Mouse (Mus musculus): ENCODE data around the gene Vamp1. TPM values are rescaled to one million over a fixed set of nuclear protein-coding genes. Genes with fewer than 3 reads are reported as not detected.

Vamp1 gene
- total RNA-seq, 1 experiment from 2014 or later = 7.7 TPM

- no peak for ATAC-seq (replicated peaks in 1 of 2; ENCODE audit: insufficient read depth in 1 of 2, low FRiP score in 2 of 2, low TSS enrichment in 1 of 2, low read depth in 1 of 2, poor library complexity in 2 of 2, severe bottlenecking in 2 of 2)
Observed at GRCm38 (mm10) chr6:125233816-125234519, 18.6 kb downstream of the Vamp1 start.

GRCm38 (mm10) chr6:125234520-125234828 lies 19.1 kb downstream of the Vamp1 start:
- no peak for ATAC-seq (replicated peaks in 1 of 2; ENCODE audit: insufficient read depth in 1 of 2, low FRiP score in 2 of 2, low TSS enrichment in 1 of 2, low read depth in 1 of 2, poor library complexity in 2 of 2, severe bottlenecking in 2 of 2)

- no peak for ATAC-seq (replicated peaks in 1 of 2; ENCODE audit: insufficient read depth in 1 of 2, low FRiP score in 2 of 2, low TSS enrichment in 1 of 2, low read depth in 1 of 2, poor library complexity in 2 of 2, severe bottlenecking in 2 of 2)
Observed at GRCm38 (mm10) chr6:125236341-125236740, 21.0 kb downstream of the Vamp1 start.

DNA sequence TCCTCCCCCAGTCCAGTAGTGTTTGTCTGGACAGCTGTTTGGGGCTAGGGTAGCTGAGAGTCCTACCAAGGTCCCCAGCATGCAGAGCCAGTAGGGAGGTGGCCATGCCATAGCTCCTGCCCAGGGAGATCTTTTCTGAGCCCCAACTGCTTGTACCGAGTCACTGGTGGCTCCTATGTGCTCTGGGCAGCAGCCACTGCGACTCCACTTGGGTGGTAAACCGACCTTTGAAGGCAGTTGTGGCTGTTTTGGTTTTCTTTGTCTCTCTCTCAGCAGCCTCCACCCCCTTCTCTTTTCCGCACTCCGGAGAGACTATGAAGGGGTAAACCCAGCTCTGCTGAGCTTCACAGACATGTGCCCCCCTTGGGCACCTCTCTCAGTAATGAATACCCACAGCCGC lies 21.4 kb downstream of the Vamp1 start, which contains the start of gene Cd27:
Cd27 (minus strand) TSS at position 229 of the 400 bp plus-strand sequence.
- ATAC-seq (replicated peaks in 1 of 2; ENCODE audit: insufficient read depth in 1 of 2, low FRiP score in 2 of 2, low TSS enrichment in 1 of 2, low read depth in 1 of 2, poor library complexity in 2 of 2, severe bottlenecking in 2 of 2) = no peak

DNA sequence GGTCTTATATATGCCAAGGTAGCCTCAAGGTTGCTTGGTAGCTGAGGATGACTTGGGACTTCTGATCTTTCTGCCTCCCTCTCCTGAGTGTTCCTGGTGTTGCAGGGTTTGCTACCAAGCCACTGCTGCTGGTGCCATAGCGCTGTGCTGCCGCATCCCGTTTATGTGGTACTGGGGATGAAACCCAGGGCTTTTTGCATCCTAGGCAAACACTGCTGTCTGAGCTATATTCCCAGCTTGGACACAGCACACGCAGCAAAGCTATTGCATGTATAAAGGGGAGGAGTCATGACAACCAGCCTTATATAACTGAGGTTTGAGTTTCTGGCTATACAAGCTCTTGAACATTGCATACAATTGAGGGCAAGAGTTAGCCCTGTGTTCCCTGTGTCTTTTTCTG lies 22.1 kb downstream of the Vamp1 start:
- peak; percentile 18 to 27; a peak in 3 of 4 replicates for ATAC-seq (replicated peaks in 1 of 2; ENCODE audit: insufficient read depth in 1 of 2, low FRiP score in 2 of 2, low TSS enrichment in 1 of 2, low read depth in 1 of 2, poor library complexity in 2 of 2, severe bottlenecking in 2 of 2)

DNA sequence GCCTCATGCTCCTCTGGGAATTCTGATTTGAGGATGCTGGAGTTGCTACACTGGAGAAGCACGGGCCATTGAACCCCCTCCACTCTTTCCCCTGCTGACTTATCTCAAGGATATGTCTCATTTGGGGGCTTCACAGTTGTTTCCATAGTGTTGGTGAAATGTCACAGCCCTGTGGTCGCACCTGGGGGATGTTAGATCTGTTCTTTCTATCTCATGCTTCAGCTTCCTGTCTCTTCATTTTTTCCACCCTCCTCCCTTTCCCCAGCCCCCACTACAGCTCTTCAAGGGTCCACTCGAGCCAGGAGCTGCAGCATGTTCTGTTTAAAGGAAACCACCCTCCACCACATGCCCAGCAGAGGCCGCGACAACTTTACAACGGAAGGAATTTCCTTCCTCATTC lies 23.0 kb downstream of the Vamp1 start:
- peak; percentile 18 to 25; a peak in 2 of 4 replicates for ATAC-seq (replicated peaks in 1 of 2; ENCODE audit: insufficient read depth in 1 of 2, low FRiP score in 2 of 2, low TSS enrichment in 1 of 2, low read depth in 1 of 2, poor library complexity in 2 of 2, severe bottlenecking in 2 of 2)

DNA sequence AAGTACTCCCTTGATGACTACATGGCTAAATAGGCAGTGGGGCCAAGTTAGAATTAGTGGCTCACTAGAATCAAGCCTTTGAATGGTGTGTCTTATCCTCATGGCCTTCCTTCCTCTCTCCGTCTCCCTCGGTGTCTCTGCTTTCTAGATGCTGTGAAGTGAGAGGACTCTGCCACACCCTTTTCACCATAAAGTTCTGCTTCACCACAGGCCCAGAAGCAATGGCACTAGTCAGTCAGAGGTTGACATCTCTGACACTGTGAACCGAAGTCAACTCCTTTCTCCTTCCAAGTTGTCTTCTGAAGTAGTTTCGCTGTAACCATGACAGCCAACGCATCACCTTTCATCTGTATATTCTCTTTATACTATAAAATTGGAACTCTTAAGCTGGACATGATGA lies 24.2 kb downstream of the Vamp1 start:
- ATAC-seq (replicated peaks in 1 of 2; ENCODE audit: insufficient read depth in 1 of 2, low FRiP score in 2 of 2, low TSS enrichment in 1 of 2, low read depth in 1 of 2, poor library complexity in 2 of 2, severe bottlenecking in 2 of 2) = no peak

- ATAC-seq (replicated peaks in 1 of 2; ENCODE audit: insufficient read depth in 1 of 2, low FRiP score in 2 of 2, low TSS enrichment in 1 of 2, low read depth in 1 of 2, poor library complexity in 2 of 2, severe bottlenecking in 2 of 2) = no peak
Observed at GRCm38 (mm10) chr6:125240617-125241016, 25.3 kb downstream of the Vamp1 start.

- peak; percentile 60 to 61 for ATAC-seq (replicated peaks in 1 of 2; ENCODE audit: insufficient read depth in 1 of 2, low FRiP score in 2 of 2, low TSS enrichment in 1 of 2, low read depth in 1 of 2, poor library complexity in 2 of 2, severe bottlenecking in 2 of 2)
Observed at GRCm38 (mm10) chr6:125241566-125241965, 26.2 kb downstream of the Vamp1 start.

DNA sequence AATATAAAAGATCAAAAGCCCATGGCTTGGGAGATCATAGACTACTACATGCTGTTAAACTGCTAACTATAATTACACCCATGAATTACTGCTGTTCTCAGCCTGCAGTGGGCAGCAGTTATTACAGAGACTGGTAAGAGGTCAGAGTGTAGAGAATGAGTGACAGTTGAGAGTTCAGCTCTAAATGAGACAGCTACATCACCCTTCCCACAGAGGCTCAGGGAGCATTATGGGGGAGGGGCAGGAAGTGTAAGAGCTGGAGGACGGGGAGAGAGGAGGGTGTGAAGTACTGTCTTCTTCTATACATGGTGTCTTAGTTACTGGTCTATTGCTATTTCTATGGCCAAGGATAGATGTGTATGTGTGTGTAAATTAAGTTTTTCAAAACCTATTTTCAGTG lies 29.2 kb downstream of the Vamp1 start:
- no peak for ATAC-seq (replicated peaks in 1 of 2; ENCODE audit: insufficient read depth in 1 of 2, low FRiP score in 2 of 2, low TSS enrichment in 1 of 2, low read depth in 1 of 2, poor library complexity in 2 of 2, severe bottlenecking in 2 of 2)

GRCm38 (mm10) chr6:125252285-125252684 lies 36.9 kb downstream of the Vamp1 start:
- no peak for ATAC-seq (replicated peaks in 1 of 2; ENCODE audit: insufficient read depth in 1 of 2, low FRiP score in 2 of 2, low TSS enrichment in 1 of 2, low read depth in 1 of 2, poor library complexity in 2 of 2, severe bottlenecking in 2 of 2)

GRCm38 (mm10) chr6:125252711-125253110 lies 37.4 kb downstream of the Vamp1 start:
- no peak for ATAC-seq (replicated peaks in 1 of 2; ENCODE audit: insufficient read depth in 1 of 2, low FRiP score in 2 of 2, low TSS enrichment in 1 of 2, low read depth in 1 of 2, poor library complexity in 2 of 2, severe bottlenecking in 2 of 2)

DNA sequence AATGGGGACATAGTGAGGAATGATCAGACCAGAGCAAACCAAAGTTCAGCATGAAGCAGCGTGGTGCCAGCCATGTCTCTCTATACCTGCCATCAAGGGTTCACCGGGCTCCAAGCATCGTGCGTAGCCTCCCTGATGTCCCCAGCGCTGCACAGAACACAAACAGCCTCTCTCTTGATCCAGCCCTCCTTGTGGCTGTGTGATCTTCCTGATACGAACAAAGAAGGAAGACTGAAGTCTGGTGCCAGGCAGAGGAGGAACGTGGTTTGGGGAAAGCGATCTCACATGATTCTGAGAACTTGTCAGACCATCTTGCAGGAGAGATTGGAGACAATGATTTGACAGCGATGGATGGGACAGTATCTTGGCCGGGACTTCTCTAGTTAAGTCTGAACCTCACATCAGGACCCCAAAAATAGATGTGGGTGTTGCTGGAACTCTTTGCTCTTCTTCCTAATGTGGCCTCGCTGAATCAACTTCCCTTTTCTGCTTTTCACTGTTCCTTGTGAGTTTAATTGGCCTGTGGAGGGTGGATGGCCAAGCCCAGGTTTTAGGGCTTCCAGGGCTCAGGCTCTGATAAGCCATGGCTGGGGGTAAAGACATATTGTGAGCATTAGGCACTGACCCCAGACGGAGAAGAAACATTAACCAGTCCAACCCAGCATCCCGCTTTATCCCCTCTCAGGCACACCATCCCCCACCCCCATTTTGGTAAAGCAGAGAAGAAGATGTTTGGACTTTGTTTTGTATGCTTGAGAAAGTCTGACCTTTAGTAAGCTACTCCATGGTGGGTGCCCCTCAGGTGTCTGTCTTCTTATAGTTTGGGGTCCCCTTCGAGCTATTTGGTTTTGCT lies 38.7 kb downstream of the Vamp1 start:
- peak; percentile 81 to 84 for ATAC-seq (replicated peaks in 1 of 2; ENCODE audit: insufficient read depth in 1 of 2, low FRiP score in 2 of 2, low TSS enrichment in 1 of 2, low read depth in 1 of 2, poor library complexity in 2 of 2, severe bottlenecking in 2 of 2)

- ATAC-seq (replicated peaks in 1 of 2; ENCODE audit: insufficient read depth in 1 of 2, low FRiP score in 2 of 2, low TSS enrichment in 1 of 2, low read depth in 1 of 2, poor library complexity in 2 of 2, severe bottlenecking in 2 of 2) = no peak
Observed at GRCm38 (mm10) chr6:125255516-125256044, 40.2 kb downstream of the Vamp1 start.

GRCm38 (mm10) chr6:125256222-125256966 lies 41.0 kb downstream of the Vamp1 start:
- ATAC-seq (replicated peaks in 1 of 2; ENCODE audit: insufficient read depth in 1 of 2, low FRiP score in 2 of 2, low TSS enrichment in 1 of 2, low read depth in 1 of 2, poor library complexity in 2 of 2, severe bottlenecking in 2 of 2) = no peak

GRCm38 (mm10) chr6:125260006-125260555 lies 44.7 kb downstream of the Vamp1 start:
- no peak for ATAC-seq (replicated peaks in 1 of 2; ENCODE audit: insufficient read depth in 1 of 2, low FRiP score in 2 of 2, low TSS enrichment in 1 of 2, low read depth in 1 of 2, poor library complexity in 2 of 2, severe bottlenecking in 2 of 2)

GRCm38 (mm10) chr6:125264219-125264618 lies 48.9 kb downstream of the Vamp1 start:
- no peak for ATAC-seq (replicated peaks in 1 of 2; ENCODE audit: insufficient read depth in 1 of 2, low FRiP score in 2 of 2, low TSS enrichment in 1 of 2, low read depth in 1 of 2, poor library complexity in 2 of 2, severe bottlenecking in 2 of 2)

Measured in hematopoietic stem cell, adult 5-6 weeks (primary cell).